Mouse (Mus musculus): ENCODE results near the gene Med12l. TPM values are rescaled to one million over a fixed set of nuclear protein-coding genes. Genes with fewer than 3 reads are reported as not detected.
A peak's percentile ranks its signal among the peaks of the same experiment; 100 is the strongest.
"Not testable (repeated sequence)": the region's sequence is repeated elsewhere in the genome, so short reads cannot be mapped to it uniquely, and the experiment has no call there.

Gene Med12l
- total RNA-seq, 2 experiments from 2014 or later = 46.5 to 52.0 TPM

DNA sequence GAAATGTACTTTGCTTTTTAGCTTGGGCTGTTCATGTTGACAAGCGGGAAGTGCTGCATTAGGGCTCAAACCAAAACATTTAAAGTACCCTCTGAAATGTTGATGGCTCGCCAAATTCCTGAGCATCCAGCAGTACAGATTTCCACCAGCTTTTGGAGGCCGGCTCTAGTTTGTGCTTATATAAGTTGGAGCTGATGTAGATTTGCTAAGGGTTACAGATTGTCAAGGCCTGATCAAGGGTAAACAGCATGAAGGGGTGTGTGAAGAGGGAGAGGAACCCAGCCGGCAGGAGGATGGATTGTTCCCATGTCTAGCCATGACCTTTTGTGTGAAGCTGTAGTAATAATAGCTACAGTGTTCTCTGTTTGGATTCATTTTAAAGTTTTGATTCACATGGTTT, 125.5 kb downstream of the Med12l start:
- Histone ChIP-seq H3K4me3 (no peak overlapping the region), H3K27ac (0 out of 2 replicates have a peak overlapping the region, but pooled peaks have one; percentile 24)
- DNase-seq (ENCODE audit: extremely low spot score in 1 of 2, low spot score in 2 of 2) = no peak
- no peak for TF ChIP-seq CTCF (IDR thresholded peaks at IDR 0.05)
- intact Hi-C loops (cut with DNase I) = no loop called here

DNA sequence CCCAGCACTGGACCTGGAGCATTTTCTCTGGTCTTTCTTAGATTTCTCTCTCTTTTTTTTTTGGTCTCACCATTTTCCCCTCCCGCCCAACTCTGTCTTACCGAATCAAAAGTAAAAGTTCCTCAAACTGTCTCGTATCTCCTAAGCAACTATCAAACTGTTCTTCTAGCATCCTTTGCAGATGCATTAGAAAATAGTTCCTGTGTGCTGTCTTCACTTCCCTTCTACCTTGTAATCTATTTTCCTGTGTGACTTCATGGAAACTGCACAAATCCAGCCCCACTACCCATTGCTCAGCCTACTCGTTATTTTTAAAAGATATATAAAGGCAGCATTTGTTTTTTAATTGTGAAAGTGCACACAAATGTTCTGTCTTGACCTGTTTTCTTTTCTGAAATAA, 126.3 kb downstream of the Med12l start:
- Histone ChIP-seq H3K27ac (no peak overlapping the region), H3K4me3 (no peak overlapping the region)
- intact Hi-C loops (cut with DNase I) = no loop called here
- DNase-seq (ENCODE audit: extremely low spot score in 1 of 2, low spot score in 2 of 2) = no peak
- TF ChIP-seq CTCF (IDR thresholded peaks at IDR 0.05) = no peak

DNA sequence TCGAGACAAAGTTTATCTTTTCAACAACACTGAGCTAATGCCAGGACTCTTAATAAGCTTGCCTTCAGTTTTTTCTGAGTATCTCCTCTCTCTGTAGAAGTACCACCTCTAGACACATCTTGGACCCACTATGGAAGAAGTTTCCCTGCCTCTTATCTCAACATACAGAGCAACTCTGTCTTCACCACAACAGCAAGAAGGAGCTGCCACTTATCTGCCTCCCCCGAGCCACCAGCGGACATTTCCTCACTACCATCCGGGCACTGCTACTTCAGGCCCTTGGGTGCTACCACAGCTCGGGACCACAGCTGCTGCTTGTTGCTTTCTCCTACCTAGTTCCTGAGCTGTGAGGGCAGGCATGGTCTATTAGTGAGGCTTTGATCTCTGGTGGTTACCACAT, 127.6 kb downstream of the Med12l start:
- TF ChIP-seq CTCF (IDR thresholded peaks at IDR 0.05) = no peak
- H3K4me3 ChIP-seq = no peak overlapping the region
- intact Hi-C loops (cut with DNase I) = no loop called here
- DNase-seq (ENCODE audit: extremely low spot score in 1 of 2, low spot score in 2 of 2) = no peak
- no peak overlapping the region for H3K27ac ChIP-seq

DNA sequence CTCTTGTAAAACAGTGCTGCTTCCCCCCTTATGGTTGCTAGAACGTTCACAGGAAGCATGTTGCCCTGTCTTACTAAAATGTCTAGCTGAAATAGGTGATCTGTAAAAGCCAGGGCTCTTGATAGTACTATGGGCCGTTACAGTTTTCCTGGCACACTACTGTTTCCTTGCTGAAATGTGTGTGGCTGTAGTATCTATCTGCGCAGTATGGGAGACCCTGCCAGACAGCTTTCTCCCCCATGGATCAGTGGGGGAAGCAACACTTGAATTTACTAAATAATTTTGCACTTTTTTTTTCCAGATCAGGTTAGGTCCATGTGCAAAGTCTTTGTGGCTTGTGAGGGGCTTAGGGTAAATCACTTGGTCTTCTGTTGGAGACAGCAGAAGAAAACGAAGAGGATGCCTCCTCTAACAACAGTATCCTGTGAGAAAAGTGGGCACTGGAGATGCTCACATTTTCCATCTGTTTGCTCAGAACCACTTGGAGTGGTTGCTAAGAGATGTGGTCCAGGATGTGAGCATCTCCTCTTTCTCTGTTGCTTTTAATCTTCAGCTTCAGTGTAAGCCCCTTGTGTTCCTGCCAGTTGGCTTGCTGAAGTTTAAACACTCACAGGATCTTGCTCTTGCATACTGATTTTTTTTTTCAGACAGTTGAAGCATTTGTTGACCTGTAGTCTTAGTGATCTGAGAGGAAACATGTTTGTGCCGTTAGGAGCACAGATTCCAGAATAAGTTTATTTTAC, 130.5 kb downstream of the Med12l start:
- no peak for DNase-seq (ENCODE audit: extremely low spot score in 1 of 2, low spot score in 2 of 2)
- Histone ChIP-seq H3K27ac (peak overlapping the region; percentile 7; the same call in 1 of the 2 replicates), H3K4me3 (no peak overlapping the region)
- intact Hi-C loops (cut with DNase I) = no loop called here
- TF ChIP-seq CTCF (IDR thresholded peaks at IDR 0.05) = no peak

DNA sequence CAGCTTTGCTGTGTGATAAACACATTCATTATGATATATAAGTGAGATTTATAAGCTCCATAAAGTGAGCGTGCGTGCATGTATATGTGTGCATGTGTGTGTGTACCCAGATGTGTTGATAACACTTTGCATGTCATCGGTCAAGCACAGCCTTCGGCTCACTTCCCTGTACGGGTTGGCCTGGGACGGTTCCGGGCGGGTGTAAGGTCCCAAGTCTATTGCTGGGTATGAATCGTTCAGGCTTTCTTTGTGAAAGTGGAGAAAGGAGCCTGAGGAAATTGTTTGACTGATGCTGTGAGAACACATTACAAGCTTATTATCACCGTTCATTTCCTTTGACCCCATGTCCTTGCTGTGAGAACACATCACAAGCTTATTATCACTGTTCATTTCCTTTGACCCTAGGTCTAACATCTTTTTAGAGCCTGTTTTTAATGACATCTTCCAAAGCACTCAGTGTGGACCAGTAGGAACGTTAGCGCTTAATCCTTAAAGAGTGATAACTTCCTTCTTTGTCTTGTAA, 133.4 kb downstream of the Med12l start:
- DNase-seq (ENCODE audit: extremely low spot score in 1 of 2, low spot score in 2 of 2) = no peak
- intact Hi-C loops (cut with DNase I) = no loop called here

DNA sequence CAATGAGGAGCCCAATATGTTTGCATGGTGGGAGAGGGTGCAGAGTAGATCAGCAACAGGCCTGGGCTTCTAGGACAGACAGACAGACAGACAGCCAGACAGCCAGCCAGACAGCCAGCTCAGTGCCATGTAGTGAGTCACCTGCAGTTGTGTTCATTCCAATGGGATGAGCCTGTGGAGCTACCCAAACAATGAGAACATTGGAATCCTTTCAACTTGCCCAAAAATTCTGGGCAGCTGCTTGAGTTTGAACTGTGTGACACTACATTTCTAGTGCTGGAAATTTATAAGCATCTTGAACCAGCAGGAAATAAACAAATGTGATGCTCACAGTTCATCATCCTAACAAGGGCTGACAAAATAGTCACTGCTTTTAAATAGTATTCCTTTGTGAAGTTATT, 134.0 kb downstream of the Med12l start:
- intact Hi-C loops (cut with DNase I) = no loop called here

More for the DNA sequence above, 133.4 kb downstream of the Med12l start:
- TF ChIP-seq CTCF (IDR thresholded peaks at IDR 0.05) = no peak
- H3K4me3 ChIP-seq = no peak overlapping the region
- H3K27ac ChIP-seq = no peak overlapping the region

DNA sequence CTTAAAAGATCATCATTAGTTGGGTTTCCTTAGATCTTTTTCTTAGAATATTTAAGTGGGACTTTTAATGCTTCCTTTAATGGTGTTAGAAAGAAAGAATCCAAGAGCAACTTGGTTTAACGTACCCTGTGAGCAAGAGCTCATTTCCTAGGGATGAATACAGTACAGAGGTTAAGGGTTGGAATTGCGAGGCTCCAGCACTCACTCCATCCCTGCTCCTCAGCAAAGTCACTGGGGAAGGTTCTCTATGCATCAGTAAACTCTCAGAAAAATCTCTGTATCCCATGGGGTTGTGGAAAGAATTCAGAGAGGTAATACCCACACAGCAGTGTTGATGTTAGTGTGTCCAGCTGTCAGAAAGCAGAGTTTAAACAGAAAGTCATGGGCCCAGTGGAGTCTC, 134.5 kb downstream of the Med12l start:
- H3K4me3 ChIP-seq = no peak overlapping the region
- no peak for TF ChIP-seq CTCF (IDR thresholded peaks at IDR 0.05)
- DNase-seq (ENCODE audit: extremely low spot score in 1 of 2, low spot score in 2 of 2) = no peak
- H3K27ac ChIP-seq = no peak overlapping the region
- intact Hi-C loops (cut with DNase I) = no loop called here

More for the DNA sequence above, 134.0 kb downstream of the Med12l start:
- Histone ChIP-seq H3K27ac (no peak overlapping the region), H3K4me3 (no peak overlapping the region)
- no peak for TF ChIP-seq CTCF (IDR thresholded peaks at IDR 0.05)
- no peak for DNase-seq (ENCODE audit: extremely low spot score in 1 of 2, low spot score in 2 of 2)

DNA sequence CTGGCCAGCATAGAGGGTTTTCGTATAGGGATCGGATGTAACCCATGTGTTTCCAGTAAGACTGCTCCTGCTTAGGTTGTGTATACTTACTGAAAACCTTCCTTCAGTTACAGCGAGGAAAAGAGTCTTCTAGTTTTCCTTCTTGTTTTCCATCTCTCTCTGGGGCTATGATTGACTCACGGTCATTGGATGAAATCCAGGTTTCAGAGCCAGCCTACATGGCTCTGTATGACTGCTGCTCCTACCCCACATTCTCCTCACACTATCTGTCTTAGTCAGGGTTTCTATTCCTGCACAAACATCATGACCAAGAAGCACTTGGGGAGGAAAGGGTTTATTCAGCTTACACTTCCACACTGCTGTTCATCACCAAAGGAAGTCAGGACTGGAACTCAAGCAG, 135.3 kb downstream of the Med12l start:
- H3K27ac ChIP-seq; intact Hi-C loops (cut with DNase I); H3K4me3 ChIP-seq; DNase-seq (ENCODE audit: extremely low spot score in 1 of 2, low spot score in 2 of 2): not testable (repeated sequence)

DNA sequence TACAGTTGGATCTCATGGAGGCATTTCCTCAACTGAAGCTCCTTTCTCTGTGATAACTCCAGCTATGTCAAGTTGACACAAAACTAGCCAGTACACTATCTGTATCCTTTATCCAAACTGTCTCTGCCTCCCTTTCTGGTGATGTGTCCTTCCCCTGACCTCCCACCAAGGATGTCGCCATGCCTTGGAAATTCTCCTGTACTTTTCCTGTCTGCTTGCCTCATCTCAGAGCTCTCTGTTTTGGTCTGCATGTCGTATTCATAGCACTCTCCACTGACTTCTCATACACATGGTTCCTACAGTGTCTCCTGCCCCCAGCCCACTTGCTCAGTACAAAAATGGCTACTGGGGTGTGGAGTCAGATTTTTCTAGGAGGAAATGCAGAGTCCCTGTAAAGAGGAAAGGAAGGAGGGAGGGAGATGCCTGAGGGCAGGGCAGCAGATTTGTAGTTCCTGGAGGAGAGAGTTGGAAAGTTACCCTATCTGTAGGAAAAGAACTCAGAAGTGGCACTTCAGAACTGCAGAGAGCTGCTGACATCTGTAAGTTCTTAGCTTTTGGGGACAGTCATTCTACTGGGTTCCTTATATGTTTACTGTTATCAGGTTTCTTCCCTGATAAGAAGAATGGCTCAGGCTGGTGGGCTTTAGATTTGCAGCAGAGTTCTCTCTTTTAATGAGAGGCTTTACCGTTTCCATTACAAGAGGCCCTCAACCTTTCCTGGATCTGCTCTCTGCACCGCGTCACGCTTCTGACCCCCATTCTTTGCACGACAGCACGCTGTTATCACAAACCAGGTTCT, 136.1 kb downstream of the Med12l start:
- Histone ChIP-seq H3K4me3 (no peak overlapping the region), H3K27ac (no peak overlapping the region)
- intact Hi-C loops (cut with DNase I) = no loop called here
- TF ChIP-seq CTCF (IDR thresholded peaks at IDR 0.05) = no peak
- DNase-seq (ENCODE audit: extremely low spot score in 1 of 2, low spot score in 2 of 2) = no peak

DNA sequence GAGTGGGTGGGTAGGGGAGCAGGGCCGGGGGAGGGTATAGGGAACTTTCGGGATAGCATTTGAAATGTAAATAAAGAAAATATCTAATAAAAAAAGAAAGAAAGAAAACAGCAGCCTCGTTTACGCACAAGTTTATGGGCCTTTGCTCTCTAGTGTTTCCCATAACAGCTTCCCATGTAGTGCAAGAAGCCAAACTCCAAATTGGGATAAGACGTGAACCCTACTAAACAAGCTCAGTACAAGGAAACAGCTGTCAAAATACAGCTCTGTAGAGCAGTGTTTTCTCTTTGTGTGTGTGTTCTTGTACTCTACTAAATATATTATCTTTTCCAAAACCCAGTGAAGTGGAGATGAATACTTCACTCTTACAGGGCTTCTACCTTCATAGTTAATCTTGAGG, 139.6 kb downstream of the Med12l start:
- H3K4me3 ChIP-seq = no peak overlapping the region
- no peak for DNase-seq (ENCODE audit: extremely low spot score in 1 of 2, low spot score in 2 of 2)
- intact Hi-C loops (cut with DNase I) = no loop called here
- no peak for TF ChIP-seq CTCF (IDR thresholded peaks at IDR 0.05)
- no peak overlapping the region for H3K27ac ChIP-seq

DNA sequence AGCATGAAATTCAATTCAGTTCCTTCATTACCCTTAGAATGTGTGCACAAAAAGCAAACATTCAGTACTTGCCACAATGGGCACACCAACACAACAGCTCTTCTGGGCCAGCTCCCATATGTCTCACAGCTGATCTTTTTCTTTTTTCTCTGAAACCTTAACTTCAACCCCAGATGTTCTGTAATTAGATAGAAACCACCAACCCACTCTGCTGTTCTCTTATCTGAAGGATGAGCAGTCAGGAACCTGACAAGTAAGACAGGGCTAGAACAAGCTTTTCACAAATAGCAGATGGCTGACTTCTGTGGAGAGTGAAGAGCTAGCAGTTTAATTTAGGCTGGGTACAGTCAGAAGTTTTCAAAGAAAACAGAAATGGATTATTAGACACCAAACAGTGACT, 144.0 kb downstream of the Med12l start:
- DNase-seq (ENCODE audit: extremely low spot score in 1 of 2, low spot score in 2 of 2) = no peak
- H3K4me3 ChIP-seq = no peak overlapping the region
- no peak overlapping the region for H3K27ac ChIP-seq
- TF ChIP-seq CTCF (IDR thresholded peaks at IDR 0.05) = no peak
- intact Hi-C loops (cut with DNase I) = no loop called here

DNA sequence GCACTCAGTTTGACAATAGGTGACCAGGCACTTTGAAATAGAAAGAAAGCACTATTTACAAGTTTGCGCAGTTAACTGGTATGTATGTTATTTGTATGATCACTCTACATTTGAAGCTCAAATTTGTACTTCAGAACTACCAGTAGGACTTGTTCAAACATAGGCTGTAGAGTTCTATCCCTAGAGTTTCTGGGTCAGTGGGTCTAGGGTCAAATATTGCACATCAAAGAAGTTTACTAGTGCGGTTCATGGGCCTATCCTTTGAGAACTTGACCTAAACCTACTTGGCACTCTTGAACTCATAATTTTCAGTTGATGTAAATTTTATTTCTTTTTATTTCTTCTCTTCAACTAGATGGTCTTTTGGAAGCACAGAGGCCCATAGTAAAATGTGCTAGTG, 145.0 kb downstream of the Med12l start:
- no peak for DNase-seq (ENCODE audit: extremely low spot score in 1 of 2, low spot score in 2 of 2)
- H3K27ac ChIP-seq = no peak overlapping the region
- H3K4me3 ChIP-seq = no peak overlapping the region
- intact Hi-C loops (cut with DNase I) = no loop called here
- TF ChIP-seq CTCF (IDR thresholded peaks at IDR 0.05) = no peak
